Mouse (Mus musculus) liver, postnatal 0 days (tissue): ENCODE data around the gene Zfyve28.

Experiments
- CTCF ChIP-seq: sonication (generic); IDR thresholded peaks from 2 replicates; pipeline ENCODE4 v1.5.1; 2016; ENCODE audit warnings: antibody characterized with exemption, low read depth
- EP300 ChIP-seq: IDR thresholded peaks from 2 replicates; pipeline ENCODE4 v1.6.1; 2016; ENCODE audit warnings: antibody characterized with exemption, low read depth, mild to moderate bottlenecking

- no peak for TF ChIP-seq CTCF
- no peak for TF ChIP-seq EP300
Measured at GRCm38 (mm10) chr5:34191021-34191420, 97.2 kb downstream of the Zfyve28 start.
